Mouse (Mus musculus) kidney, adult 9 months (tissue): Measurements from ENCODE around the gene Zfp628.
A peak's percentile ranks its signal among the peaks of the same experiment; 100 is the strongest.

Experiments used
- DNase-seq: peaks from one replicate; pipeline ENCODE4 v3.0.0; 2022

Zfp628 gene

GRCm38 (mm10) chr7:4943223-4943815, 28.3 kb downstream of the Zfp628 start:
- peak; percentile 98 for DNase-seq

DNA sequence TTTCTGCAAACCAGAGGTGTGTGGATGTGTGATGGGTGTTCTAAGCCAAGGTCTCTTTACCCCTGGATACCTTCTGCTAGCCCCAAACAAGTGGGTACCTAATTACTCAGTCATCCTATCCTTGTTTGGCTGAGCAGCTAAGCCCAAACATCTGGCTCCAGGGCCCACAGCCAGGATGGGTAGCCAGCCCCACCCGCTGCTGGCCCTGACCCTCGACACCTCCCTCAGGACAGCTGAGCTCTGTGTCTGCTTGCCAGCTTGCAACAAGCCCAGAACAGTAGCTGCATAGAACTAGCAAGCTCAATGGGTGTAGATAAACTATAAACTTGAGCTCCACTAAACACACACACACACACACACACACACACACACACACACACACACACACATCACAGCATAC, 32.8 kb downstream of the Zfp628 start:
- DNase-seq = no peak

- no peak for DNase-seq
Observed at GRCm38 (mm10) chr7:4948386-4948785, 33.4 kb downstream of the Zfp628 start.

GRCm38 (mm10) chr7:4950561-4951342, 35.7 kb downstream of the Zfp628 start:
- DNase-seq = no peak

DNA sequence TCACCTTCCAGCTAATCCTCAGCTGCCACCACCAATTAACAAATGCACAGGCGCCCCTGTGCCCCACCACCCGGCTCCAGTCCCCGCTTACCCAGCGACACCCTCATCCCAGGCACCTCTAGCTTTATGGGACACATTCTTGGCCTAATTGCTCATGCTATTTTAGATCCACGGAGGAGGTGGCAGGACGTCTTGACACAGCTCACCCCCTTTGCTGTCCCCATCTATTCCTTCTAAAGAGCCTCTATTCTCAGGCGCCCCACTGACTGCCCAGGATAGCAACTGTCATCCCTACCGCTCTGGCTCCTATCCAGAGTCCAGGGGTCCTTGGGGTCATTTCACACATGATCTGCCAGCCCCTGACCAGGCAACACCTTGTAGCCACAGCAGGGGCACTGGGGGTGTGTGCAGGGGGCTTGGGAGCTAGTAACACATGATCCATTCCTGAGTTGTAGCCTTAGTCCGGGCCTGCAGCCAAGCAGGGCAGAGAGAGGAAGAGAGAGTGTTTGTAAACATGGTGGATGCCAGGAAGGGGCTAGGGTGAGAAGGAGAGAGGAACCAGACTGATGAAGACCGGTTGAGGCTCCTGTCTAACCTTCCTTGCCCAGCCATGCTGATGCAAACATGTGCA, 38.9 kb downstream of the Zfp628 start:
- DNase-seq = no peak

- no peak for DNase-seq
Observed at GRCm38 (mm10) chr7:4957361-4957760, 42.3 kb downstream of the Zfp628 start.

GRCm38 (mm10) chr7:4963527-4963926, 48.5 kb downstream of the Zfp628 start:
- DNase-seq = no peak

- DNase-seq = peak; percentile 84
Observed at GRCm38 (mm10) chr7:4964272-4964671, 49.3 kb downstream of the Zfp628 start, which contains the start of gene Sbk2. Sbk2 (minus strand) TSS chr7:4964406.

GRCm38 (mm10) chr7:4964988-4965387, 50.0 kb downstream of the Zfp628 start:
- DNase-seq = no peak

DNA sequence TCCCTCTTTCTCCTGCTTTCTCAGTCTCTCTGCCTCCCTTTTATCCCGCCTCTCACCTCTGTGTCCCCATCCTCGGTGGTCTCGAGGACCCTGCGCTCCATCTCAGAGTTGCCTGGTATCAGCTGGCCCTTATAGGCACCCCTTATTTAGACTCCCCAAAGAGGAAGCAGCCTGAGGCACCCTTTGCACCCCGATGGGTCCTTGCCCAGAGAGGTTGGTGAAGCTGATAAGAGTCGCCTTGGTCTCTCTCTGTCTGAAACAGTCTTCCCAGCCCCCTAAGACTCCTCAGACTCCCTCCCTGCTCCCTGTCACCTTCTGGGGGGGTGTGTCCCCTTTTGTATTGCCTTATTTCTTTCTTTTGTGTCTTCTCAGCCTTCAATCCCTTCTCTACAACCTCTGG, 56.1 kb downstream of the Zfp628 start, which contains the start of gene Sbk3:
Gene Sbk3, minus strand, starts transcription at position 101 of the 400 bp plus-strand sequence.
- DNase-seq = no peak
